Mouse (Mus musculus) liver, adult 2 months (tissue): ENCODE measurements around the gene AF067061.
"Not testable (repeated sequence)": the region's sequence is repeated elsewhere in the genome, so short reads cannot be mapped to it uniquely, and the experiment has no call there.

ENCODE experiments used
- CTCF ChIP-seq: fragments of 200-500 bp; IDR thresholded peaks from 2 replicates; pipeline ENCODE4 v1.5.1; 2011; ENCODE audit warnings: low read depth, low read length, control low read depth
- POLR2A ChIP-seq: fragments of 200-500 bp; IDR thresholded peaks from 2 replicates; pipeline ENCODE4 v1.6.1; 2011; ENCODE audit warnings: low read length, control low read depth; ENCODE audit not compliant: insufficient read depth; ENCODE audit errors: extremely low read depth

- TF ChIP-seq CTCF, POLR2A: not testable (repeated sequence)
Observed at GRCm38 (mm10) chr13:120259718-120260117, 3.2 kb upstream of the AF067061 start.
